Comparison of ENCODE assay signal across 24 mouse cellular contexts in the genomic region with DNA sequence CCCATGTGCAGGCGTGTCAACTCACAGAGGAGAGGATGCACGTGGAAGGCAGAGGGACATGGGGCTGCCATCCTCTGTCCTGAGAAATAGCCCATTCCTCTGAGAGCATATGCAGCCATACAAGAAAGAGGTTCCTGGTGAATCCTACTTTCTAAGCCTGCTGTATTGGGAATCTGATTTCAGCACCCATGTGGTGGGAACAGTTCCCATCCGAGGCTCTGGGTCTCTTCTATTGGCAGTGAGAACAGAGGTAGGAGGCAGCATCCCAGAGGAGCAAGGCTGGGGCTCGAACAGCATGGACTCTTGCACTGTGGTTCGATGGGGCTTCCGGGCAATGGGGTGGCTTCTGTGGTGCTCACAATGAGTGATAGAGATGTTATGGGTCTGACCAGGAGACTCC.
DNase-seq lines count a peak whose midpoint lies in the region; ATAC-seq and TF ChIP-seq lines count a peak whose summit lies in the region.
"Had no signal": no experiment of that assay in that cellular context is flagged by ENCODE, and none has a peak within 500 bp of the region (broad histone marks: within the 10 kb centered on the region; RNA-seq: fewer than 3 reads in every experiment).

No protein-coding gene starts in this region.

- no peaks in the 10 kb centered on the region for H3K4me1 ChIP-seq in kidney, postnatal 0 days (replicated peaks; ENCODE audit: insufficient read depth, low read length)
- H3K4me1 ChIP-seq in ES-E14 (ENCODE audit: control insufficient read depth in 2 of 2, insufficient read depth in 2 of 2, low read length in 2 of 2, poor library complexity in 1 of 2) = no peaks in the 10 kb centered on the region
- no peaks in the 10 kb centered on the region for H3K4me1 ChIP-seq in embryonic facial prominence, embryonic 11.5 days (ENCODE audit: control insufficient read depth, insufficient read depth, low read length)
- H3K4me1 ChIP-seq: forebrain, embryonic 10.5 days; intestine, embryonic 15.5 days; liver, embryonic 15.5 days; midbrain, embryonic 12.5 days; neural tube, embryonic 12.5 days had no signal

- no peak overlapping the region for H3K9ac ChIP-seq in kidney, postnatal 0 days (ENCODE audit: low read depth, low read length)
- H3K9ac ChIP-seq in ES-E14 (ENCODE audit: insufficient read depth, low read depth, low read length, poor library complexity, severe bottlenecking) = no peak overlapping the region
- no peak overlapping the region for H3K9ac ChIP-seq in embryonic facial prominence, embryonic 11.5 days (replicated peaks; ENCODE audit: low read length)
- H3K9ac ChIP-seq: forebrain, postnatal 0 days; hindbrain, embryonic 14.5 days; intestine, embryonic 15.5 days; liver, embryonic 15.5 days; midbrain, embryonic 12.5 days; neural tube, embryonic 12.5 days had no signal

- no peak overlapping the region for H3K4me3 ChIP-seq in kidney, postnatal 0 days (replicated peaks; ENCODE audit: low read depth, low read length)
- no peak overlapping the region for H3K4me3 ChIP-seq in ES-E14 (ENCODE audit: insufficient read depth in 1 of 2, low read depth in 1 of 2, low read length in 2 of 2, poor library complexity in 1 of 2, severe bottlenecking in 1 of 2)
- H3K4me3 ChIP-seq in embryonic facial prominence, embryonic 11.5 days (ENCODE audit: low read depth, low read length) = no peak overlapping the region
- H3K4me3 ChIP-seq: forebrain, embryonic 10.5 days; intestine, embryonic 15.5 days; liver, embryonic 15.5 days; midbrain, embryonic 12.5 days; neural tube, embryonic 12.5 days had no signal

- in situ Hi-C loops in ES-E14 (cut with MboI; ENCODE audit: low sequenced_read_pairs in 2 of 2, unreplicated experiment in 2 of 2) = no loop called here

- no peak for TF ChIP-seq CTCF in kidney, postnatal 0 days (IDR thresholded peaks at IDR 0.05; ENCODE audit: low read depth)

- DNase-seq in kidney, postnatal 0 days (ENCODE audit: low spot score) = peak; percentile 23
- no peak for DNase-seq in kidney, adult 8-10 months
- peak; percentile 36 for DNase-seq in 3T3-L1 (ENCODE audit: low read depth, low spot score)
- peak; percentile 40 for DNase-seq in ES-E14 (ENCODE audit: low read depth, low spot score)
- peak; percentile 47 for DNase-seq in embryonic facial prominence, embryonic 11.5 days (ENCODE audit: low spot score)
- no peak for DNase-seq in gastrocnemius, postnatal 4 days (ENCODE audit: low spot score in 2 of 2)
- DNase-seq in adrenal gland, adult 2 months = no peak
- no peak for DNase-seq in adrenal gland, postnatal 36 days
- DNase-seq: adrenal gland, adult 8-10 months; cerebellum, postnatal 14 days; forebrain, postnatal 0 days; gastrocnemius, postnatal 25 days; heart, postnatal 4 days; kidney, postnatal 14 days; layer of hippocampus, adult 9-11 months; liver had no signal

- 60% methylated on average over 6 of the region's 6 CpGs for WGBS in kidney, postnatal 0 days
- 72% methylated on average over 6 of the region's 6 CpGs for WGBS in embryonic facial prominence, embryonic 11.5 days

- no peaks in the 10 kb centered on the region for H3K27me3 ChIP-seq in kidney, postnatal 0 days (ENCODE audit: insufficient read depth, low read length)
- no peaks in the 10 kb centered on the region for H3K27me3 ChIP-seq in embryonic facial prominence, embryonic 11.5 days (ENCODE audit: control insufficient read depth, insufficient read depth, low read length)
- H3K27me3 ChIP-seq: intestine, embryonic 15.5 days; liver, embryonic 15.5 days; midbrain, embryonic 12.5 days; neural tube, embryonic 12.5 days had no signal

- no peaks in the 10 kb centered on the region for H3K36me3 ChIP-seq in kidney, postnatal 0 days (ENCODE audit: insufficient read depth, low read length)
- H3K36me3 ChIP-seq in ES-E14 (ENCODE audit: control insufficient read depth, insufficient read depth, low read length, poor library complexity, severe bottlenecking) = no peaks in the 10 kb centered on the region
- no peaks in the 10 kb centered on the region; the same call in 1 of the 2 replicates for H3K36me3 ChIP-seq in embryonic facial prominence, embryonic 11.5 days (replicated peaks; ENCODE audit: control insufficient read depth, insufficient read depth, low read depth, low read length)
- H3K36me3 ChIP-seq: intestine, embryonic 15.5 days; liver, embryonic 15.5 days; neural tube, embryonic 12.5 days had no signal

- H3K4me2 ChIP-seq in kidney, postnatal 0 days (ENCODE audit: low read length) = no peak overlapping the region
- no peak overlapping the region for H3K4me2 ChIP-seq in embryonic facial prominence, embryonic 11.5 days (ENCODE audit: low read depth, low read length)
- H3K4me2 ChIP-seq: hindbrain, embryonic 14.5 days; intestine, embryonic 15.5 days; liver, embryonic 15.5 days; midbrain, embryonic 12.5 days; neural tube, embryonic 12.5 days had no signal

- no peak overlapping the region for H3K27ac ChIP-seq in kidney, postnatal 0 days
- no peak overlapping the region for H3K27ac ChIP-seq in ES-E14 (ENCODE audit: insufficient read depth, low read depth, low read length, poor library complexity, severe bottlenecking)
- H3K27ac ChIP-seq in embryonic facial prominence, embryonic 11.5 days (replicated peaks; ENCODE audit: low read depth, low read length) = no peak overlapping the region
- H3K27ac ChIP-seq: forebrain, embryonic 10.5 days; hindbrain, embryonic 14.5 days; intestine, embryonic 15.5 days; liver, embryonic 15.5 days; macrophage; midbrain, embryonic 12.5 days; neural tube, embryonic 12.5 days had no signal

- no peak for ATAC-seq in kidney, postnatal 0 days (replicated peaks; ENCODE audit: low FRiP score, low read depth)
- no peak for ATAC-seq in embryonic facial prominence, embryonic 11.5 days (replicated peaks; ENCODE audit: insufficient number of reproducible peaks, low FRiP score, low TSS enrichment, low read depth)
- ATAC-seq: forebrain, postnatal 0 days; intestine, embryonic 15.5 days; lung, postnatal 0 days had no signal

- no peaks in the 10 kb centered on the region for H3K9me3 ChIP-seq in kidney, postnatal 0 days (replicated peaks; ENCODE audit: low read length)
- no peaks in the 10 kb centered on the region for H3K9me3 ChIP-seq in ES-E14 (ENCODE audit: control insufficient read depth, insufficient read depth, low read depth, low read length)
- no peaks in the 10 kb centered on the region for H3K9me3 ChIP-seq in embryonic facial prominence, embryonic 11.5 days (replicated peaks; ENCODE audit: control insufficient read depth, low read length)
- H3K9me3 ChIP-seq: intestine, embryonic 15.5 days; midbrain, embryonic 12.5 days; neural tube, embryonic 12.5 days had no signal

TF ChIP-seq in ES-E14, 5 proteins besides CTCF, POLR2A, EP300 and RAD21:
- no peak for TF ChIP-seq ZC3H11A (IDR thresholded peaks at IDR 0.05; ENCODE audit: borderline replicate concordance, low read depth, low read length)
- no peak for TF ChIP-seq MAFK (IDR thresholded peaks at IDR 0.05; ENCODE audit: insufficient read depth, low read depth, low read length)
- TF ChIP-seq HCFC1 (IDR thresholded peaks at IDR 0.05; ENCODE audit: borderline replicate concordance, insufficient read depth, low read length) = no peak
- no peak for TF ChIP-seq CHD2 (IDR thresholded peaks at IDR 0.05; ENCODE audit: low read depth, low read length)
- no peak for TF ChIP-seq ZNF384 (IDR thresholded peaks at IDR 0.05; ENCODE audit: low read depth, low read length)

Comparison
In these comparisons a context has a peak if more than half of its experiments do, and no peak if none do; other contexts are left out.
1. DNase-seq: peak in kidney, postnatal 0 days (single experiment), 3T3-L1 (single experiment), ES-E14 (single experiment) and embryonic facial prominence, embryonic 11.5 days (single experiment); none in kidney, adult 8-10 months (0 of 2), gastrocnemius, postnatal 4 days (0 of 2), adrenal gland, adult 2 months (single experiment) and adrenal gland, postnatal 36 days (0 of 2).